ENCODE assay signal across 22 mouse cellular contexts in the genomic region with DNA sequence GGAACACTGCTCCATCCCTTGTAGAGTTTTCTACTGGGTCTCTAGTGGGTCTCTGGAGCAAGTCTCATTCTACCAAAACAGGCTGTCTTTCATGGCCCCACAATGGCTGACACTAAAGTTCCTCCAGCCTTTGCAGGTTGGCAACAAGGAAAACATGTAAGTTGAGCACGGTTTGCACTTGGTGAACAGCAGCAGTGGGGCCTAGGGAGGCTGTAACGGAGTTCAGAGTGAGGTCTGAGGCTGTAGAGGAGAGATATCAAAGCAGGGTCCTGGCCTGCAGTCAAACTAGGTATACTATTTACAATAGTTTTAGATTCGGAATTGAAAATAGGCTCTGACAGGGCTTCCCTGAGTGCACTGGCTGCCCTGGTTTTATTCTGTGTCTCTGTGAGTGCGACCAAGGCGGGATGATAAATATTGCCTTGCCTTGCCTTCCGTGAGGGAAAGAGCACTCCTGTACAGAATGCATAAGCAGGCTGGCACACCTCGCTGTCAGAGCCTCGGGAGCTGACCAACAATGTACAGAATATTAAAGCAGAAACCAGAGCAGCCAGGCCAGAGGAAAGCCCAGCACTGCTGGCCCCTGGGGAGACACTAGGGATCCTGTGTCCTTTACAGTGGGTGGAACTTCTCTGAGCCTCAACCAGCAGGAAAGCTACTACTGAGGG.
A peak's percentile ranks its signal among the peaks of the same experiment; 100 is the strongest.
DNase-seq lines count a peak whose midpoint lies in the region; ATAC-seq and TF ChIP-seq lines count a peak whose summit lies in the region.
"Had no signal": no experiment of that assay in that cellular context is flagged by ENCODE, and none has a peak within 500 bp of the region (broad histone marks: within the 10 kb centered on the region; RNA-seq: fewer than 3 reads in every experiment).

No protein-coding gene starts in this region.

- H3K4me2 ChIP-seq in kidney, embryonic 15.5 days: no peak overlapping the region
- H3K4me2 ChIP-seq in kidney, embryonic 16.5 days (replicated peaks; ENCODE audit: low read depth, low read length): no peak overlapping the region
- no peak overlapping the region for H3K4me2 ChIP-seq in hindbrain, postnatal 0 days (ENCODE audit: low read depth, low read length)
- 0 out of 2 replicates have a peak overlapping the region, but pooled peaks have one; percentile 15 for H3K4me2 ChIP-seq in neural tube, embryonic 15.5 days
- no peak overlapping the region for H3K4me2 ChIP-seq in liver, embryonic 11.5 days
- H3K4me2 ChIP-seq: embryonic facial prominence, embryonic 15.5 days; heart, embryonic 12.5 days; limb, embryonic 13.5 days; liver, embryonic 15.5 days; stomach, embryonic 15.5 days had no signal

- H3K9me3 ChIP-seq in kidney, embryonic 15.5 days (replicated peaks): no peaks in the 10 kb centered on the region
- no peaks in the 10 kb centered on the region for H3K9me3 ChIP-seq in kidney, embryonic 16.5 days (ENCODE audit: low read length)
- no peaks in the 10 kb centered on the region for H3K9me3 ChIP-seq in hindbrain, postnatal 0 days (ENCODE audit: low read length)
- H3K9me3 ChIP-seq in neural tube, embryonic 15.5 days (replicated peaks): no peaks in the 10 kb centered on the region
- H3K9me3 ChIP-seq in liver, embryonic 11.5 days (ENCODE audit: control insufficient read depth, low read length): no peaks in the 10 kb centered on the region
- H3K9me3 ChIP-seq: embryonic facial prominence, embryonic 15.5 days; forebrain, embryonic 10.5 days; heart, embryonic 12.5 days; limb, embryonic 13.5 days; liver, embryonic 15.5 days; stomach, embryonic 15.5 days had no signal

- no peak overlapping the region for H3K9ac ChIP-seq in kidney, embryonic 15.5 days
- no peak overlapping the region for H3K9ac ChIP-seq in kidney, embryonic 16.5 days (replicated peaks; ENCODE audit: low read length)
- H3K9ac ChIP-seq in hindbrain, postnatal 0 days (replicated peaks; ENCODE audit: low read length): no peak overlapping the region
- H3K9ac ChIP-seq in neural tube, embryonic 15.5 days (replicated peaks): no peak overlapping the region
- H3K9ac ChIP-seq in liver, embryonic 11.5 days (ENCODE audit: low read depth, low read length): no peak overlapping the region
- H3K9ac ChIP-seq: embryonic facial prominence, embryonic 15.5 days; heart, embryonic 12.5 days; limb, embryonic 13.5 days; liver, embryonic 15.5 days; stomach, embryonic 15.5 days had no signal

- peak; percentile 46; the same call in 1 of the 2 replicates for ATAC-seq in kidney, embryonic 15.5 days (replicated peaks; ENCODE audit: low FRiP score)
- no peak for ATAC-seq in kidney, embryonic 16.5 days (ENCODE audit: low FRiP score, low TSS enrichment)
- no peak for ATAC-seq in hindbrain, postnatal 0 days
- ATAC-seq in neural tube, embryonic 15.5 days (ENCODE audit: low FRiP score): peak; percentile 76; the same call in 1 of the 2 replicates
- no peak for ATAC-seq in liver, embryonic 11.5 days (replicated peaks; ENCODE audit: low FRiP score)
- ATAC-seq: intestine, embryonic 16.5 days; lung, postnatal 0 days had no signal

- no peaks in the 10 kb centered on the region for H3K4me1 ChIP-seq in kidney, embryonic 15.5 days
- H3K4me1 ChIP-seq in kidney, embryonic 16.5 days (ENCODE audit: insufficient read depth, low read length): no peaks in the 10 kb centered on the region
- no peaks in the 10 kb centered on the region for H3K4me1 ChIP-seq in hindbrain, postnatal 0 days (ENCODE audit: insufficient read depth, low read length)
- peaks cover 12% of the 10 kb centered on the region for H3K4me1 ChIP-seq in neural tube, embryonic 15.5 days
- no peaks in the 10 kb centered on the region for H3K4me1 ChIP-seq in liver, embryonic 11.5 days (replicated peaks; ENCODE audit: control insufficient read depth, insufficient read depth, low read length)
- H3K4me1 ChIP-seq: embryonic facial prominence, embryonic 15.5 days; forebrain, embryonic 10.5 days; heart, embryonic 12.5 days; limb, embryonic 13.5 days; liver, embryonic 15.5 days; stomach, embryonic 15.5 days had no signal

- WGBS in kidney, embryonic 15.5 days: 25% methylated on average over 8 of the region's 8 CpGs
- WGBS in kidney, embryonic 16.5 days: 31% methylated on average over 8 of the region's 8 CpGs
- 35% methylated on average over 8 of the region's 8 CpGs for WGBS in hindbrain, postnatal 0 days
- 21% methylated on average over 8 of the region's 8 CpGs for WGBS in neural tube, embryonic 15.5 days
- 63% methylated on average over 8 of the region's 8 CpGs for WGBS in liver, embryonic 11.5 days

- no peak overlapping the region for H3K27ac ChIP-seq in kidney, embryonic 15.5 days
- H3K27ac ChIP-seq in kidney, embryonic 16.5 days (ENCODE audit: low read length): no peak overlapping the region
- H3K27ac ChIP-seq in hindbrain, postnatal 0 days: peak overlapping the region; percentile 3; the same call in 1 of the 2 replicates
- H3K27ac ChIP-seq in neural tube, embryonic 15.5 days (replicated peaks): peak overlapping the region; percentile 45
- no peak overlapping the region for H3K27ac ChIP-seq in liver, embryonic 11.5 days (ENCODE audit: low read depth, low read length)
- H3K27ac ChIP-seq: embryonic facial prominence, embryonic 15.5 days; forebrain, embryonic 10.5 days; limb, embryonic 13.5 days; liver, embryonic 15.5 days; stomach, embryonic 15.5 days had no signal

- no peak for TF ChIP-seq CTCF in hindbrain, postnatal 0 days (IDR thresholded peaks at IDR 0.05; ENCODE audit: low read depth)

- peak; percentile 7 for DNase-seq in embryo, embryonic 11 days
- DNase-seq in embryo, embryonic 10.5 days (ENCODE audit: low spot score): no peak
- DNase-seq in hindbrain, postnatal 0 days (ENCODE audit: low spot score): peak; percentile 37
- no peak for DNase-seq in thymus, postnatal 4 days
- DNase-seq in liver, embryonic 11.5 days (ENCODE audit: low spot score): no peak
- DNase-seq: cerebellum, adult 11-12 months; heart, postnatal 36 days; kidney, postnatal 10 days; layer of hippocampus, adult 9-11 months; right cerebral cortex, postnatal 14 days had no signal

- no peak overlapping the region for H3K4me3 ChIP-seq in kidney, embryonic 15.5 days (replicated peaks)
- H3K4me3 ChIP-seq in kidney, embryonic 16.5 days (ENCODE audit: low read length): no peak overlapping the region
- H3K4me3 ChIP-seq in hindbrain, postnatal 0 days (ENCODE audit: low read length): no peak overlapping the region
- H3K4me3 ChIP-seq in neural tube, embryonic 15.5 days (replicated peaks): no peak overlapping the region
- no peak overlapping the region for H3K4me3 ChIP-seq in liver, embryonic 11.5 days (ENCODE audit: low read depth, low read length)
- H3K4me3 ChIP-seq: embryonic facial prominence, embryonic 15.5 days; forebrain, embryonic 10.5 days; heart, embryonic 12.5 days; limb, embryonic 13.5 days; liver, embryonic 15.5 days; myocyte; stomach, embryonic 15.5 days had no signal

- H3K36me3 ChIP-seq in kidney, embryonic 15.5 days: no peaks in the 10 kb centered on the region
- no peaks in the 10 kb centered on the region for H3K36me3 ChIP-seq in kidney, embryonic 16.5 days (ENCODE audit: insufficient read depth, low read length)
- H3K36me3 ChIP-seq in hindbrain, postnatal 0 days (ENCODE audit: insufficient read depth, low read length): no peaks in the 10 kb centered on the region
- no peaks in the 10 kb centered on the region for H3K36me3 ChIP-seq in neural tube, embryonic 15.5 days
- no peaks in the 10 kb centered on the region for H3K36me3 ChIP-seq in liver, embryonic 11.5 days (ENCODE audit: control insufficient read depth, insufficient read depth, low read length)
- H3K36me3 ChIP-seq: embryonic facial prominence, embryonic 15.5 days; forebrain, embryonic 10.5 days; heart, embryonic 12.5 days; limb, embryonic 13.5 days; liver, embryonic 15.5 days; stomach, embryonic 15.5 days had no signal

- H3K27me3 ChIP-seq in kidney, embryonic 15.5 days: no peaks in the 10 kb centered on the region
- H3K27me3 ChIP-seq in kidney, embryonic 16.5 days (ENCODE audit: insufficient read depth, low read length): no peaks in the 10 kb centered on the region
- H3K27me3 ChIP-seq in hindbrain, postnatal 0 days (ENCODE audit: insufficient read depth, low read length): no peaks in the 10 kb centered on the region
- H3K27me3 ChIP-seq in neural tube, embryonic 15.5 days (replicated peaks): no peaks in the 10 kb centered on the region
- no peaks in the 10 kb centered on the region for H3K27me3 ChIP-seq in liver, embryonic 11.5 days (replicated peaks; ENCODE audit: control insufficient read depth, insufficient read depth, low read length)
- H3K27me3 ChIP-seq: embryonic facial prominence, embryonic 15.5 days; heart, embryonic 12.5 days; liver, embryonic 15.5 days; stomach, embryonic 15.5 days had no signal

Comparison
In these comparisons a context has a peak if more than half of its experiments do, and no peak if none do; other contexts are left out.
1. DNase-seq: peak in embryo, embryonic 11 days (single experiment) and hindbrain, postnatal 0 days (single experiment); none in embryo, embryonic 10.5 days (single experiment), thymus, postnatal 4 days (single experiment) and liver, embryonic 11.5 days (single experiment).
2. ATAC-seq: peak in kidney, embryonic 15.5 days (single experiment) and neural tube, embryonic 15.5 days (single experiment); none in kidney, embryonic 16.5 days (single experiment), hindbrain, postnatal 0 days (single experiment) and liver, embryonic 11.5 days (single experiment).
3. H3K27ac ChIP-seq: peak in hindbrain, postnatal 0 days (single experiment) and neural tube, embryonic 15.5 days (single experiment); none in kidney, embryonic 15.5 days (single experiment), kidney, embryonic 16.5 days (single experiment) and liver, embryonic 11.5 days (single experiment).